10 mouse cellular contexts compared by ENCODE assay signal in the genomic region with DNA sequence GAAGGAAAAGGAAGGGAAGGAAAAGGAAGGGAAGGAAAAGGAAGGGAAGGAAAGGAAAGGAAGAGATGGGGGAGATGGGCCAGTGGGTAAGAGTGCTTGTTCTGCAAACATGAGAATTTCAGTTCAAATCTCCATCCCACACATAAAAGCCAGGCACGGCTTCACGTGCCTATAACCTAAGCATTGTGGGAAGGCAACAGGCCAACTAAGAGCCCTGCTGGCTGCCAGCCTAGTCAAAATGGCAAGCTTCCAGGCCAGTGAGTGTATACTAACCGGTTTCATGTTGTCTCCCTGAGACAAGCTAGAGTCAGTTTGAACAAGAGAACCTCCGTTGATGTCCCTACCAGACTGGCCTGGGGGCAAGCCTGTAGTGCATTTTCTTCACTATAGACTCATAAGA. TPM values are rescaled to one million over a fixed set of nuclear protein-coding genes. Genes with fewer than 3 reads are reported as not detected.
DNase-seq lines count a peak whose midpoint lies in the region; ATAC-seq and TF ChIP-seq lines count a peak whose summit lies in the region.
"Had no signal": no experiment of that assay in that cellular context is flagged by ENCODE, and none has a peak within 500 bp of the region (broad histone marks: within the 10 kb centered on the region; RNA-seq: fewer than 3 reads in every experiment).

No protein-coding gene starts in this region.

- peak; percentile 72 for DNase-seq in limb, embryonic 14.5 days (ENCODE audit: low spot score)
- DNase-seq in limb, embryonic 10.5 days (ENCODE audit: low spot score), result no peak
- peak; percentile 82 for DNase-seq in adrenal gland, postnatal 25 days
- peak; percentile 83 to 86 for DNase-seq in kidney, postnatal 25 days
- peak; percentile 68 to 74 for DNase-seq in lung, postnatal 4 days
- no peak for DNase-seq in thymus, postnatal 4 days

- H3K36me3 ChIP-seq in limb, embryonic 14.5 days (ENCODE audit: control insufficient read depth, insufficient read depth, low read length), result no peaks in the 10 kb centered on the region
- no peaks in the 10 kb centered on the region for H3K36me3 ChIP-seq in limb, embryonic 10.5 days
- no peaks in the 10 kb centered on the region for H3K36me3 ChIP-seq in intestine, postnatal 0 days (ENCODE audit: control insufficient read depth, insufficient read depth)
- H3K36me3 ChIP-seq: heart, embryonic 13.5 days had no signal

- no peak for ATAC-seq in limb, embryonic 14.5 days (ENCODE audit: low FRiP score, low read depth)
- no peak for ATAC-seq in erythroid progenitor cell, adult 5-6 weeks (replicated peaks; ENCODE audit: low FRiP score, poor library complexity, severe bottlenecking)
- ATAC-seq in intestine, postnatal 0 days, result no peak

- peaks cover 4% of the 10 kb centered on the region; the same call in 1 of the 2 replicates for H3K4me1 ChIP-seq in limb, embryonic 14.5 days (ENCODE audit: control insufficient read depth, insufficient read depth, low read length)
- peaks cover 9% of the 10 kb centered on the region for H3K4me1 ChIP-seq in limb, embryonic 10.5 days
- no peaks in the 10 kb centered on the region for H3K4me1 ChIP-seq in intestine, postnatal 0 days (replicated peaks; ENCODE audit: control insufficient read depth, insufficient read depth, low read length)

- no peak for TF ChIP-seq POLR2A in limb, embryonic 14.5 days (IDR thresholded peaks at IDR 0.05; ENCODE audit: borderline replicate concordance, extremely low read depth, insufficient read depth, insufficient read length)

- no peaks in the 10 kb centered on the region for H3K27me3 ChIP-seq in limb, embryonic 14.5 days (ENCODE audit: control insufficient read depth, insufficient read depth, low read length)
- H3K27me3 ChIP-seq in limb, embryonic 10.5 days (ENCODE audit: low read depth, poor library complexity, severe bottlenecking), result no peaks in the 10 kb centered on the region
- no peaks in the 10 kb centered on the region for H3K27me3 ChIP-seq in intestine, postnatal 0 days (replicated peaks; ENCODE audit: control insufficient read depth, insufficient read depth, low read length)
- H3K27me3 ChIP-seq: heart, embryonic 13.5 days had no signal

- no peak overlapping the region for H3K27ac ChIP-seq in limb, embryonic 14.5 days (replicated peaks; ENCODE audit: low read depth, low read length)
- no peak overlapping the region for H3K27ac ChIP-seq in limb, embryonic 10.5 days
- H3K27ac ChIP-seq in intestine, postnatal 0 days (ENCODE audit: low read depth, low read length), result no peak overlapping the region
- H3K27ac ChIP-seq: heart, embryonic 13.5 days had no signal

- no peak overlapping the region for H3K9ac ChIP-seq in limb, embryonic 14.5 days (ENCODE audit: low read depth, low read length, severe bottlenecking)
- H3K9ac ChIP-seq in intestine, postnatal 0 days (ENCODE audit: low read depth, low read length), result no peak overlapping the region
- H3K9ac ChIP-seq: heart, embryonic 13.5 days had no signal

- 52% methylated on average over 4 of the region's 4 CpGs for WGBS in limb, embryonic 14.5 days
- WGBS in limb, embryonic 10.5 days, result 94% methylated on average over 4 of the region's 4 CpGs
- whole genome bisulfite sequencing in intestine, postnatal 0 days, result 49% methylated on average over 4 of the region's 4 CpGs

- no peak overlapping the region for H3K4me2 ChIP-seq in limb, embryonic 14.5 days (replicated peaks; ENCODE audit: low read depth, low read length, severe bottlenecking)
- H3K4me2 ChIP-seq in intestine, postnatal 0 days (replicated peaks; ENCODE audit: low read depth), result no peak overlapping the region
- H3K4me2 ChIP-seq: heart, embryonic 13.5 days had no signal

- TF ChIP-seq CTCF in intestine, postnatal 0 days (IDR thresholded peaks at IDR 0.05; ENCODE audit: low read depth), result no peak

- no peaks in the 10 kb centered on the region for H3K9me3 ChIP-seq in limb, embryonic 14.5 days (ENCODE audit: control insufficient read depth, low read length)
- no peaks in the 10 kb centered on the region for H3K9me3 ChIP-seq in limb, embryonic 10.5 days (replicated peaks)
- H3K9me3 ChIP-seq in intestine, postnatal 0 days (ENCODE audit: control insufficient read depth), result no peaks in the 10 kb centered on the region
- H3K9me3 ChIP-seq: heart, embryonic 13.5 days had no signal

- no peak overlapping the region for H3K4me3 ChIP-seq in limb, embryonic 14.5 days (replicated peaks; ENCODE audit: low read length)
- no peak overlapping the region for H3K4me3 ChIP-seq in limb, embryonic 10.5 days
- H3K4me3 ChIP-seq in intestine, postnatal 0 days (ENCODE audit: low read depth, low read length), result no peak overlapping the region
- H3K4me3 ChIP-seq: heart, embryonic 13.5 days; megakaryocyte, embryonic 14.5 days had no signal

RNA-seq across cellular contexts. Expression of a gene that starts 23.8 kb away (rescaled TPM):
- 62.7 and 78.5 TPM in 2 replicates for polyA plus RNA-seq in limb, embryonic 14.5 days (2012; rRNA removed)
- polyA plus RNA-seq in limb, embryonic 14.5 days (2014; fragmentation: Nextera tagmentation; extraction: Ambion mirVana), result 68.2 and 75.0 TPM in 2 replicates
- polyA plus RNA-seq in limb, embryonic 10.5 days (2016; fragmentation: Nextera tagmentation; extraction: Ambion mirVana), result 42.8 and 49.1 TPM in 2 replicates
- 53.0 and 70.8 TPM in 2 replicates for total RNA-seq in adrenal gland, postnatal 25 days (2021)
- 21.8 and 33.2 TPM in 2 replicates for total RNA-seq in erythroid progenitor cell, adult 5-6 weeks (2015; ENCODE audit: low replicate concordance)
- 3.0 and 5.9 TPM in 2 replicates for total RNA-seq in erythroid progenitor cell, adult 5-6 weeks (2017; ENCODE audit: low replicate concordance)
- 58.5 and 65.6 TPM in 2 replicates for polyA plus RNA-seq in intestine, postnatal 0 days (2015; fragmentation: Nextera tagmentation; extraction: Ambion mirVana)

RNA-seq across cellular contexts. Expression of a gene that starts 32.4 kb away (rescaled TPM):
- 4.0 and 4.5 TPM in 2 replicates for polyA plus RNA-seq in limb, embryonic 14.5 days (2012; rRNA removed)
- 3.5 and 4.3 TPM in 2 replicates for polyA plus RNA-seq in limb, embryonic 14.5 days (2014; fragmentation: Nextera tagmentation; extraction: Ambion mirVana)
- 2.6 and 2.9 TPM in 2 replicates for polyA plus RNA-seq in limb, embryonic 10.5 days (2016; fragmentation: Nextera tagmentation; extraction: Ambion mirVana)
- total RNA-seq in adrenal gland, postnatal 25 days (2021), result 1.2 and 1.5 TPM in 2 replicates
- total RNA-seq in erythroid progenitor cell, adult 5-6 weeks (2015; ENCODE audit: low replicate concordance), result 14.4 and 17.2 TPM in 2 replicates
- 11.9 and 16.9 TPM in 2 replicates for total RNA-seq in erythroid progenitor cell, adult 5-6 weeks (2017; ENCODE audit: low replicate concordance)
- 1.1 and 1.2 TPM in 2 replicates for polyA plus RNA-seq in intestine, postnatal 0 days (2015; fragmentation: Nextera tagmentation; extraction: Ambion mirVana)

RNA-seq across cellular contexts. Expression of a gene that starts 57.1 kb away (rescaled TPM):
- 82.1 and 92.1 TPM in 2 replicates for polyA plus RNA-seq in limb, embryonic 14.5 days (2012; rRNA removed)
- polyA plus RNA-seq in limb, embryonic 14.5 days (2014; fragmentation: Nextera tagmentation; extraction: Ambion mirVana), result 60.9 and 61.7 TPM in 2 replicates
- 66.9 and 76.5 TPM in 2 replicates for polyA plus RNA-seq in limb, embryonic 10.5 days (2016; fragmentation: Nextera tagmentation; extraction: Ambion mirVana)
- 100 and 102 TPM in 2 replicates for total RNA-seq in adrenal gland, postnatal 25 days (2021)
- 12.6 and 16.9 TPM in 2 replicates for total RNA-seq in erythroid progenitor cell, adult 5-6 weeks (2015; ENCODE audit: low replicate concordance)
- 12.3 and 31.9 TPM in 2 replicates for total RNA-seq in erythroid progenitor cell, adult 5-6 weeks (2017; ENCODE audit: low replicate concordance)
- polyA plus RNA-seq in intestine, postnatal 0 days (2015; fragmentation: Nextera tagmentation; extraction: Ambion mirVana), result 32.1 and 32.7 TPM in 2 replicates

Comparison
In these comparisons a context has a peak if more than half of its experiments do, and no peak if none do; other contexts are left out.
1. DNase-seq: peak in limb, embryonic 14.5 days (single experiment), adrenal gland, postnatal 25 days (single experiment), kidney, postnatal 25 days (2 of 2) and lung, postnatal 4 days (2 of 2); none in limb, embryonic 10.5 days (single experiment) and thymus, postnatal 4 days (single experiment).